Mouse (Mus musculus) testis, adult 2 months (tissue): ENCODE measurements at regions not wholly inside any gene's neighbourhood (a gene's known extent, or its start where the extent isn't known, plus 50 kb on each side); places are given as distances from the start of the nearest gene placed in this dataset.

Source experiments
- CTCF ChIP-seq: fragments of 200-500 bp; IDR thresholded peaks from 2 replicates; pipeline ENCODE4 v1.5.1; 2012; ENCODE audit warnings: low read depth, mild to moderate bottlenecking, inconsistent platforms, low read length, moderate library complexity; ENCODE audit not compliant: control insufficient read depth, insufficient read depth, insufficient replicate concordance
- POLR2A ChIP-seq: fragments of 200-500 bp; IDR thresholded peaks from 2 replicates; pipeline ENCODE4 v1.6.1; 2012; ENCODE audit warnings: low read depth, mild to moderate bottlenecking, inconsistent platforms, low read length, moderate library complexity; ENCODE audit not compliant: control insufficient read depth

DNA sequence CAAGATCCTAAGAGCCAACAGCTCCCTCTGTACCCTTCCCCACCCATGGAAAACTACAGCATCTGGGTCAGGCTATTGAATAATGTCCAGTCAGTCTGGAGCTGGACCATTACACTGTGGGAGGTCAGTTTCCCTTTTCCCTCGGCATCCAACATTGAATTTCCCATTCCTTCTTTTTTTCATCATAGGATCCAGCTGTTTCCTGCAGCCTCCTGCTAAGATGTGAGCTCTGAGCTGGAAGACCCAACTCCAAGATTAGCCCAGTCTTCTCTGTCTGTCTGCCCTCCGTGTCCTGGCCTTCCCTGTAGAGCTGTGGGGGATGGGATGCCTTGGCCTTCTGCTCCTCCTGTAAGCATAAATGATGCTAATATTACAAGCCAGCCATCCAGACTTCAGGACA is 138.8 kb downstream of the Nuak1 start:
- TF ChIP-seq CTCF (no peak), POLR2A (no peak)
